Mouse (Mus musculus) thymus, postnatal 36 days (tissue): ENCODE results near the gene Aig1.

Experiments used
- DNase-seq, 2 experiments: peaks; one replicate each; pipeline ENCODE4 v3.0.0; 2022; ENCODE audit warnings: mixed read lengths in 2 of 2

Gene Aig1

DNA sequence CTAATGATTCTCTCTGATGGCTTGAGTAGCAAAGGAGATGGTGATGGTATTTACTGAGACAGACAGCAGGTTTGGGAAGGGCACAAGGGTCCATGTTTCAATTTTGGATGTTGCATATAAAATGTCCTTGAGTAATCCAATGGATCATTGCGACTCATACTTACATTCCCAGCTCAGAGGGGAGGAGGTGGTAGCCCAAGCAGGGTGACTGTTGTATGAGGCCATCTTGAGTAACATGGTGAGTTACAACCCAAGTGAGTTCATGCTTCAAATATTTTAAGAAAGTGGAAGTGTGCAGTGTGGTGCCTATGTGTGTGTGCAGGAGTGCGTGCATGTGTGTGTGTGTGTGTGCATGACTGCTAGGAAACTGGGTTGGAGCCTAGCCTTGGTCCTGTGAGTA, 93.4 kb downstream of the Aig1 start:
- DNase-seq: no peak

- DNase-seq: no peak
These were observed 93.9 kb downstream of the Aig1 start for GRCm38 (mm10) chr10:13774910-13775309.

DNA sequence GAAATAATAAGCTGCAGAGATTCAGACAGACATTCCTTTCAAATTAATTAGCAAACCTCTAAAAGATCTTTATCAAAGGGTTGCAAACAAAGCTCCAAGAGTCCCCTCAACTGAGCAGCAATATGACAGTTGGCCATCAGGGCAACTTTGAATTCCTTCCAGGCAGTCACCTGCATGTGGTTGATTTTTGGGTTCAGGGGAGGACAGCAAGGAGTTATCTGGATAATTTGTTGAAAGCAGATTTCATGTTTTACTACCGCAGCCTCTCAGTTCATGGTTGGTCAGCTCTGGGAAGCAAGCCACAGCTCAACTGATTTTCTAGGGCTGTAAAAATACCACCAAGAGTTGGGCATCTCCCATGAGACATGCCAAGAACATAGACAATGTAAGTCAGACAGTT, 98.1 kb downstream of the Aig1 start:
- no peak for DNase-seq

DNA sequence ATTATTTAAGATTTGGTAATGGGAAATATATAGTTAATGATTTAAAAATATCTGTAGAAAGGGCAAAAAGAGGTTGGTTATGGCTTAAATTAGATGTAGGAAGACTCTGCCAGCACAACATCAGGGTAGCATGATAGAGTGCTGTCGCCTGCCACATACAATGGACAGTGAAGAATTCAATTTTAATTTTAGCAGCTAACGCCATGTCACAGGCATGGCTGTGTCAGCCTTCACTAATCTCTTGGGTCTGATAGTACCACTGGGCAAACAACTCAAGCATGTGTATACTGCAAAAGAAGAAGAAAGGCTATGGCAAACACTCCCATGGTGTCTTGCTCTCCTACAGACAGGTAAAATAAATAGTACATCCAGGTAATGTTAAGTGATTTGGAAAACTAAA, 99.0 kb downstream of the Aig1 start:
- DNase-seq: no peak

DNA sequence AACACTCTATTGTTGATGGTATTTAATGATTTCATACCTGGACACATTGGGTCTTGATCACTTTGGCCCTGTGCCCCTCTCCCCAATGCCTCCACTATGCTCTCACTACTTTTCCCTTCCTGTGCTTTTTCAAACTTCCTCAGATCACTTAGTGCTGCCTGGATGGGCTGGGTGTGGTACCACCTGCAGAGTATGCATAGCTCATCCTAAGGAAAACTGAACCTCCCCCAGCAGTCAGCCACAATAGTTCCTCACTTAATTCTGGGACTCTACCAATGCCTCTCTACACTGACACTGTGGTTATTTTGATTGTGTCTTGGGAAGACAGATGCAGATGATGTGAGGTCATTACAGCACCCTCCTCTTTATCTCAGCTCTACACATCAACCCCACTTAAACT, 99.9 kb downstream of the Aig1 start:
- DNase-seq: no peak

- DNase-seq: no peak
These were observed 101.7 kb downstream of the Aig1 start for GRCm38 (mm10) chr10:13767076-13767475.

GRCm38 (mm10) chr10:13763151-13763550, 105.6 kb downstream of the Aig1 start:
- DNase-seq: no peak

DNA sequence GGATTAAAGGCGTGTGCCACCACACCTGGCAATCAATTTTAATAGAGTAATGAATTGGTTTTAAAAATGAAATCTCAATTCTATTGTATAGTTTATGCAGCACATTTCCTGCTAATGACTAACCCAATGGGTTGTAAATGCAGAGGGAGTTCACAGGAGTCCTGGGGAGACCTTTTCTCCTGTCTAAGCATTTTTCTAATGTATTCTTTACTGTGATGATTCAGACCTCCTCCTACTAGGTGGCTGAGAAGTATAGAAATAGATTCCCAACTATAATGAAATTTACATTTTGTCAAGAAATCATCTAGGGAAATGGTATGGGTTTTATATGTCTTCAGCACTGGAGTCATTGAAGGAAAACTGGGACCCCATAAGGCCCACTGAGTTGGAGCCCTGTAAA, 114.1 kb downstream of the Aig1 start:
- no peak for DNase-seq

DNA sequence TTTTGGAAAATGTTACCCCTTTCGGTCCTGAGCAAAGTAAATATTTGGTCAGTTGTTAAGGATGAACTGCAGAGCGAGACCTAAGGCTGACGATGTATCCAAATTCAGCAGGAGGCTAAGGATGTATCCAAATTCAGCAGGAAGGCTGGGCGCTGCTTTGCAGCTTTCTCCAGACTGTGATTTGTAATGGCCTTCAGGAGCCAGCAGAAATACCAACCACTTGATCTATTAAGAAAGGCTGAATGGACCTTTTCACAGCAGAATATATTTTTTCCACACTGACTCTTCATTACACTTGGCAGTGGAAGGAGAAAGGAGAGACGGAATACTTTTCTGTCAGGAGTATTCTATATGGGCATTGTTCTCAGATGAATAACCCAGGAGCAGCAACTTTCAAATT, 115.0 kb downstream of the Aig1 start:
- DNase-seq: no peak

DNA sequence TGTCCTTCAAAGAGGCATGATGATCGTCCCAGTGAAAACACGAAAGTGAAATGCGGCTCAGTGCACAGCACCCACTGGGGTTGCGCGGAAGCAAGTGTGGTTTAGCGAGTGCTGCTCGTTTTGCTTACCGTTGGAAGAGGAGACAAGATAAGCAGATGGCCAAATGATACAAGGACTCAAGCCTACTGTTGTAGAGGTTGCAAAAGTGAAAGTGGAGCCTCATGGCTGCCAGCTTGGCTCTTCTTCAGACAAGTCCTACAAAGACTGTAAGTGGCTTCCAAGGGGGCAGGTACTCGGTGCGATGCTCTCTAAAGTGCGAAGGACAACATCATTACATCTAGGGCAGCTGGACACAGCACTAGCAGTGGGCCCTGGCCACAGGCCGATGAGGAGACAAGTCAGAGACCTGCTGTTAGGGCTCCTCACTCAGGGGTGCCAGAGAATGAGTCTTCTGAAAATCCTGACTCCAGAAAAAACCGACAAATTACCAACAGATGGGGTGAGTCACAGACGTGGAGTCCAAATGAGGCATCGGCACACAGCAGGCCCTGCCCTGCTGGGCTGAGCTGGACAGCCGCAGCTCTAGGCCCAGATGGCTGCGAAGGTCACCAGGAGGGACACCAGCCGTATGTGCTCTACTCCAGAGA, 129.2 kb downstream of the Aig1 start:
- DNase-seq: no peak

DNA sequence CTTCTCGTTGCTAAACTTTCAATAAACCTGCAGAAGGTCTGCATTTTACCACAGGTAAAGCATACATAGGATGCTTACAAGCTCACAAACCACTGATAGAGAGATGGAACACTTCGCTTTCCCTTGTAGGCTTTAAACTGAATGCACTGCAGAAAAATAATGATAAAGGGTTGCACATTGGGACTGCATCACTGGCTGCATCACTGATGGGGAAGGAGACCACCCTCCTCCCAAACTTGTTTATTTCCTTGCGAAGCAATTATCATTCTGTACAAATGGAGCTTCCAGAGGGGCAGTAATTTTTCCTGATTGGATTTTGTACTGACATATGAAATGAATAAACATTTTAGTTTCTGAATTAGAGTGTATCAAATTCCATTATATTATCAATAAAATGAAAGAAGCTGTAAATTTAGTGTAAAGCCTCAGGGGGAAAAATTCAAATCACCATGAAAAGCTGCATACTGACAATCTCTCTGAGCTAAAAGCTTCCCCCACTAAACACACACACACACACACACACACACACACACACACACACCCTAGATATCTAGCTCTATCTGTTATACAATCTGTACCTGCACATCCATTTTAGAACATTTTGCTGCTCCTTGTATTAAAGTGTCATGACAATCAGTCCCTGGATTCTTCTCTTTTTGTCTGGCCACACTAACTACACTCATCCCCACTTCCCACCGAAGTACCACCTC, 138.6 kb downstream of the Aig1 start:
- no peak for DNase-seq

DNA sequence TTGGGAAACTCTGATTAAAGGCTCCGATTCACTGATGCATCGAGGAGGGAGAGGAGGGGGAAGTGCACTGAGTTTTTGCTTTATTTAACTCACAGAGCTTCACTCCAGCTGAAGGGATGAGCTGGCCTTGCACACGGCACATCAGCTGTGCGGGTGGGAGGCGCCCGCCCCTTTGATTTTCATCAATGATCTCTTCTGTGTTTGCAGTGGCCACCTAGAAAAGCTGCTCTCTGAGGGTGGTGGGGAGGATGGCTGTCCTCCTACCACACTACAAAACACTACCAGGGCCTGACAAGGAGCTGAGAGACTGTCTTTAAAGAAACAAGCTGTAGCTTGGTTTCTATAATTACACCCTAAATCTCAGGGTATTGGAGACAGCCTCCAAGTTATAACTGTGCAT, 141.1 kb downstream of the Aig1 start:
- no peak for DNase-seq

DNA sequence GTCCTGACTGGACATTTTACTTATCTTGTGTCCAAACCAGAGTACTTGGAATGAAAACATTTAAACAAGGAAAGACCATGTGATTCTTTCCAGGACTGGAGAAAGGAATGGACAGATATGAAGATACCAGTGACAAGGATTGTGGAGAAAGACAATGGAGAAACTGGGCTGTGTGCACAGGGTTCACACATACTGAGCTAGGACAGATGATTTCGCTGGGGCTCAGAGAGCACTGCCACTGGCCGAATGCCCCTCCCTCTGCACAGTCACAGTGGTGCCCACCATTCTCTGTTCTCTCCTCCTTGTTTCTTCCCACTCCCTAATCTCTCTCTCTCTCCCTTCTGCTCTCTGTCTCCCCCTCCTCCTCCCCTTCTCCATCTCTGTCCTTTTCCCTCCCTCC, 142.6 kb downstream of the Aig1 start:
- DNase-seq: no peak

DNA sequence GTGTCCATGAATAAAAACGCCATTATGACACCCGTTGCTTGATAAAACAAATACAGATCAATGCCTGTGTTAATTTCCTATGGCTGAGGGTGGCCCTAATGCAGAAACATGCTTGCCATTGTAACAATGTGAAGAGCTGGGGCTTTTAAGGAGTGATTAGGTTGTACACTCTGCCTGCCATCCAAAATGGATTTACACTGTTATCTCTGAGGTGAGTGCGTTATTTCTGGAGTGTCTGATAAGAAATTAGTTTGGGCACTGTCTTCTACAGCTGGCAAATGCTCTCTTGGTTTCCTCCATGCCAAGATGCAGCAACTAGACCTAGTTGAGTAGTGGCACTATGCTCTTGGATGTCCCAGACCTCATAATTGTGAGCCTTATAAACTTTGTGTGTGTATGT, 143.5 kb downstream of the Aig1 start:
- no peak for DNase-seq

DNA sequence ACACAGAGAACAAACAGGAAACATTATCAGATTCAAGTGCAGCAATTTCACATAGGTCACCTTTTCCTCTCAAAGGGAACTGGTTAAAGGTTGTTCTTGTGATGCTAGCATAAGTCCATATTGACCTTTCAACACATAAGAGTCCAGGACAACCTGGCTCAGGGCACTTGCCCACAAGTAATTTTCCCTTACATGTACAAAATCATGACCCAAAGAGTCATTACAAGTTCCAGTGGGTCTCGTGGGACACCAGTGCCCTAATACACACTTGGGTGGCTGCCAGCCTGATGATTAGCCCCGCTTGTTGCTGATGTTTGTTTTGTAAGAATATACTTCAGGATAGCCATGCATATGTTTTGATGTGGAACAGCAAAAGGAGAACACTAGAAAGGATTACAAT, 152.6 kb downstream of the Aig1 start:
- no peak for DNase-seq

- no peak for DNase-seq
These were observed 153.2 kb downstream of the Aig1 start for GRCm38 (mm10) chr10:13715584-13715983.

DNA sequence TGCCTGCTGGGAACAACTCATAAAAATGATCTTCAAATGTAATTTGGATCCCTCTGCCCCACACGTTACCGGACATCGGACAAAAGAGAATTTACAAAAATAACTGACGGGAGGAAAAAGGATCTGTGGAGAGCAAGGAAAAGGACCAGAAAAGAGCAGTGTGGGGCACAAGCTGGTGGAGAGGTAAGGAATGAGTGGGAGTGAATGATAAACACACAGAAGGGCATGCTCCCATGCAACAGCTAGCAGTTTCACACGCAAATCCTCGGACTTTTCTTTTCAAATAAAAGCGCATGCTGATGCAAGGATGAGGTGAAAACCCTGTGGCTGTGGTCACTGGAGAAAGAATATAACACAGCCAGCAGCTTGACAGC, 153.9 kb downstream of the Aig1 start:
- DNase-seq: no peak

GRCm38 (mm10) chr10:13714199-13714919, 154.4 kb downstream of the Aig1 start:
- no peak for DNase-seq

DNA sequence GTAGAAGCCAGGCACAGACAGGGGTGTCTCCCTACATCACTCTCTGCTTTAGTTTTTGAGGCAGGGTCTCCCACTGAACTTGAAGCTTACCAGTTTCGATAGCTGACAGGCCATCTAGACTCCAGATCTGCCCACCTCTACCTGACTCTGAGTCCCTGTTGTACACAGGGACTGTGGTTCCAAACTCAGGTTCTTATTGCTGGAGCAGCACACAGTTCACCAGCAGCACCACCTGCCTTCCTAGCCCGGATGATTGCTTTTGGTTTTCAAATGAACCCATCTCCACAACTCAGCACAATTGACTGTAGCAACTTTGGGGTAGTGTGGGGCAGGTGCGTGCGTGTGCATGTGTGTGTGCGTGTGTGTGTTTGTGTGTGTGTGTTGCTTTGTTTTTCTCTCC, 155.1 kb downstream of the Aig1 start:
- DNase-seq: no peak

DNA sequence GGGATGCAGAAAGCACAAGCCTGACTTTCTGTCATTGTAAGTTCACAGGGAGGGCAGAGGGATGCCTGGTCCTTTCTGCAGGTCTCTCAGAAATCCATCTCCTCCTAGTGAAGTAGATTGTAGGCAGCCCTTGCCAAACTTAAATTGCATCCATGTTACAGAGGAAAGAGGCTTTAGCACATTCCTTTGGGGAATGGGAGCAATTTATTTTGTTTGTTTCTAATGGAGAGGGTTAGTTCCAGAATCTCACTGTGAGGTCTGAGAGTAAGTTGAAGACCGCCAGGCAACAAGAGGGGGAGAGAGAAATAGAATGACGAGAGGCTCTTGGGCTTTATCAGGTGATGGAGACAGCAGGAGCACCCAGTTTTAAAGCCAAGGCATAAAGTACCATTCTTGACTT, 155.7 kb downstream of the Aig1 start:
- DNase-seq: no peak

- no peak for DNase-seq
These were observed 157.4 kb downstream of the Aig1 start for GRCm38 (mm10) chr10:13711281-13711829.

DNA sequence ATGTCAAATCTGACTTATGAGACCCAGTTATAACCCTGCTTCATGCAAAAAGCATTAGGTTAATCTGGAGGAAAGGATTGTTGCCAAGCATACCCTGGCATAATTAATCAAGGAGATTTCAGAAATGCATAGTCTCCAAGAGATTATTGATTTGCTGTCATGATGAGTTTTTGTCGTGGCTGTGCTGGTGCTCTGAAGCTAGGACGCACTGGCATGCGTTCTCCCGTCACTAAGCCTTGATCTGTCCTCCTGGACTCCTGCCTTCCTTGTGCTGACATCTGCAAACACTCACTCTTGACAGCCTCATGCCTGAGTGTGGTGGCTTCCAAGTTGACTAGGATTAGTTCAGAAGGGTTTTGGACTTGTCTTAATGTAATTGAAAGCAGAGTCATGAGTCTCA, 163.0 kb downstream of the Aig1 start:
- DNase-seq: no peak

- no peak for DNase-seq
These were observed 166.1 kb downstream of the Aig1 start for GRCm38 (mm10) chr10:13702688-13703087.

DNA sequence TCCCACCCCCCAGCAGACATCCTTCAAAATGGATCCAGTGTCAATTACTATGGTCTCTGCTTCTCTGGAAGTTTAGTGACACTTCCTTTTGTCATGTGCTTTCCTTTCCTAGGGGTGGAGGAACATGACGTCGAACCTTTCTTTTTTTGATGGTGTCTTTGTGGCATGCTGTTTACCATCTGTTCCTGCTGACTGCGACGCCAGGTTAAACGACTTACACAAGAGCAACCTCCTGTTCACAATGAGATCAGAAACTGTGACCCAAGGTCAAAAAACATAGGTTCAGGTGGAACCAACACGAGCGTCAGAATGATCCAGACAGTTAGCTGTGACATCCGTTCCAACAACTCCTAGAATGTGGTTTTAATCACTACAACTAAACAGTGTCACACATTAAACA, 166.7 kb downstream of the Aig1 start:
- DNase-seq: no peak
